Mouse (Mus musculus): ENCODE results near the gene Nt5c2.

GRCm38 (mm10) chr19:47016487-47016886 lies 1.5 kb upstream of the Nt5c2 start:
- TF ChIP-seq POLR2A (IDR thresholded peaks at IDR 0.05; ENCODE audit: low read depth, low read length): no peak
- TF ChIP-seq CTCF (IDR thresholded peaks at IDR 0.05; ENCODE audit: borderline replicate concordance, insufficient read depth, low read length): no peak
